10 mouse cellular contexts compared by ENCODE assay signal in genomic region chr12:51666708-51667430, GRCm38 (mm10). TPM values are rescaled to one million over a fixed set of nuclear protein-coding genes. Genes with fewer than 3 reads are reported as not detected.
DNase-seq lines count a peak whose midpoint lies in the region; ATAC-seq and TF ChIP-seq lines count a peak whose summit lies in the region.
"Had no signal": no experiment of that assay in that cellular context is flagged by ENCODE, and none has a peak within 500 bp of the region (broad histone marks: within the 10 kb centered on the region; RNA-seq: fewer than 3 reads in every experiment).

No protein-coding gene starts in this region.

- no peak overlapping the region for H3K9ac ChIP-seq in MEL (ENCODE audit: control insufficient read depth, low read depth, low read length, poor library complexity, severe bottlenecking)
- no peak overlapping the region for H3K9ac ChIP-seq in hindbrain, embryonic 14.5 days
- H3K9ac ChIP-seq: embryonic facial prominence, embryonic 12.5 days had no signal

- H3K4me1 ChIP-seq in MEL (ENCODE audit: control insufficient read depth in 1 of 2, insufficient read depth in 2 of 2, low read length in 2 of 2) = no peaks in the 10 kb centered on the region; a peak in 2 of 4 replicates
- no peaks in the 10 kb centered on the region for H3K4me1 ChIP-seq in hindbrain, embryonic 14.5 days (replicated peaks; ENCODE audit: control insufficient read depth, insufficient read depth, low read length)

- no peaks in the 10 kb centered on the region for H3K9me3 ChIP-seq in MEL (replicated peaks; ENCODE audit: insufficient read depth, low read length)
- H3K9me3 ChIP-seq in hindbrain, embryonic 14.5 days (ENCODE audit: control insufficient read depth, low read length) = no peaks in the 10 kb centered on the region
- H3K9me3 ChIP-seq: embryonic facial prominence, embryonic 12.5 days had no signal

- no peak for TF ChIP-seq EP300 in MEL (IDR thresholded peaks at IDR 0.05; ENCODE audit: low read depth in 1 of 2, low read length in 2 of 2)

- peak; percentile 83 for TF ChIP-seq CTCF in layer of hippocampus, adult 2 months (conservative IDR thresholded peaks at IDR 0.05)
- peak in 1 of 3 experiments; percentile 65; a peak in 3 of 6 replicates for TF ChIP-seq CTCF in MEL (IDR thresholded peaks at IDR 0.05 in 2 of 3, conservative IDR thresholded peaks at IDR 0.05 in 1 of 3; ENCODE audit: control insufficient read depth in 1 of 3, insufficient read depth in 1 of 3, low read depth in 2 of 3, low read length in 3 of 3, poor library complexity in 1 of 3, severe bottlenecking in 1 of 3)

- no peak for ATAC-seq in hindbrain, embryonic 14.5 days (ENCODE audit: low FRiP score)

- no peak overlapping the region for H3K4me3 ChIP-seq in layer of hippocampus, adult 2 months
- no peak overlapping the region for H3K4me3 ChIP-seq in MEL (ENCODE audit: control insufficient read depth in 1 of 2, insufficient read depth in 1 of 2, low read depth in 2 of 2, low read length in 2 of 2)
- no peak overlapping the region for H3K4me3 ChIP-seq in hindbrain, embryonic 14.5 days (replicated peaks; ENCODE audit: low read length)
- H3K4me3 ChIP-seq: embryonic facial prominence, embryonic 12.5 days had no signal

- TF ChIP-seq POLR2A in MEL (IDR thresholded peaks at IDR 0.05; ENCODE audit: control insufficient read depth in 1 of 2, insufficient read depth in 1 of 2, low read depth in 1 of 2, low read length in 2 of 2, poor library complexity in 1 of 2) = no peak

- no peaks in the 10 kb centered on the region for H3K27me3 ChIP-seq in MEL (ENCODE audit: control insufficient read depth in 1 of 2, insufficient read depth in 2 of 2, low read length in 2 of 2)
- H3K27me3 ChIP-seq in hindbrain, embryonic 14.5 days (ENCODE audit: control insufficient read depth, insufficient read depth, low read length) = no peaks in the 10 kb centered on the region
- H3K27me3 ChIP-seq: embryonic facial prominence, embryonic 12.5 days had no signal

- peaks cover 65% of the 10 kb centered on the region for H3K79me2 ChIP-seq in MEL (ENCODE audit: control insufficient read depth, insufficient read depth, low read length, poor library complexity)

- H3K36me3 ChIP-seq in MEL (ENCODE audit: control insufficient read depth in 1 of 2, insufficient read depth in 2 of 2, low read length in 2 of 2) = peaks cover 0 to 15% of the 10 kb centered on the region in 2 experiments; a peak in 2 of 4 replicates
- no peaks in the 10 kb centered on the region for H3K36me3 ChIP-seq in hindbrain, embryonic 14.5 days (replicated peaks; ENCODE audit: control insufficient read depth, insufficient read depth)
- H3K36me3 ChIP-seq: embryonic facial prominence, embryonic 12.5 days had no signal

- H3K27ac ChIP-seq in layer of hippocampus, adult 2 months = no peak overlapping the region
- H3K27ac ChIP-seq in MEL (ENCODE audit: control insufficient read depth, low read depth, low read length) = no peak overlapping the region
- H3K27ac ChIP-seq in hindbrain, embryonic 14.5 days = no peak overlapping the region
- H3K27ac ChIP-seq: embryonic facial prominence, embryonic 12.5 days had no signal

- TF ChIP-seq RAD21 in MEL (IDR thresholded peaks at IDR 0.05; ENCODE audit: low read depth, low read length) = peak; percentile 46

- DNase-seq in layer of hippocampus, adult 2 months (ENCODE audit: low spot score in 2 of 2) = no peak
- DNase-seq in layer of hippocampus, adult 9-10 months (ENCODE audit: low spot score) = no peak
- DNase-seq in CD4-positive helper T cell, adult 2 months (ENCODE audit: low read depth, low spot score) = peak; percentile 40
- DNase-seq in MEL (ENCODE audit: low read depth, low spot score) = peak; percentile 29
- peak; percentile 52 for DNase-seq in induced T-regulatory cell, adult 2 months (ENCODE audit: low read depth)
- no peak for DNase-seq in hindbrain, embryonic 14.5 days (ENCODE audit: low spot score)
- no peak for DNase-seq in right cerebral cortex, postnatal 4 days
- no peak for DNase-seq in adrenal gland, postnatal 25 days
- DNase-seq: kidney, adult 18-20 months had no signal

- H3K4me2 ChIP-seq in hindbrain, embryonic 14.5 days (replicated peaks) = no peak overlapping the region
- H3K4me2 ChIP-seq: embryonic facial prominence, embryonic 12.5 days had no signal

- WGBS in hindbrain, embryonic 14.5 days = 75% methylated on average over 4 of the region's 4 CpGs

TF ChIP-seq in MEL, 35 proteins besides CTCF, POLR2A, EP300 and RAD21:
- TF ChIP-seq SMC3 (IDR thresholded peaks at IDR 0.05; ENCODE audit: low read depth, low read length) (peak; percentile 40), CHD1 (IDR thresholded peaks at IDR 0.05; ENCODE audit: low read depth, low read length) (no peak)

RNA-seq across cellular contexts. Expression of gene Ap4s1, which starts 24.0 kb away (rescaled TPM):
- total RNA-seq in layer of hippocampus, adult 2 months (2021) = 10 to 100 TPM; 43.7 to 44.7 TPM
- total RNA-seq in MEL (2012; rRNA removed) = 10.1 and 13.3 TPM in 2 replicates
- 1 to 10 TPM in 1 of 2 experiments, not detected in 1; 9.0 TPM for polyA plus RNA-seq in MEL (2012; ENCODE audit: insufficient read depth in 1 of 2, insufficient read length in 2 of 2, low read depth in 1 of 2, low replicate concordance in 2 of 2, missing spikeins in 1 of 2)
- 58.2 and 60.9 TPM in 2 replicates for polyA plus RNA-seq in hindbrain, embryonic 14.5 days (2014; fragmentation: Nextera tagmentation; extraction: Ambion mirVana)
- 18.3 and 25.8 TPM in 2 replicates for total RNA-seq in adrenal gland, postnatal 25 days (2021)

RNA-seq across cellular contexts. Expression of gene Strn3, which starts 24.8 kb away (rescaled TPM):
- 10 to 100 TPM; 90.6 to 92.0 TPM for total RNA-seq in layer of hippocampus, adult 2 months (2021)
- total RNA-seq in MEL (2012; rRNA removed) = 25.1 and 29.4 TPM in 2 replicates
- polyA plus RNA-seq in MEL (2012; ENCODE audit: insufficient read depth in 1 of 2, insufficient read length in 2 of 2, low read depth in 1 of 2, low replicate concordance in 2 of 2, missing spikeins in 1 of 2) = 10 to 100 TPM; 19.0 to 46.3 TPM
- polyA plus RNA-seq in hindbrain, embryonic 14.5 days (2014; fragmentation: Nextera tagmentation; extraction: Ambion mirVana) = 45.6 and 46.5 TPM in 2 replicates
- 85.1 and 89.3 TPM in 2 replicates for total RNA-seq in adrenal gland, postnatal 25 days (2021)

Comparison
In these comparisons a context has a peak if more than half of its experiments do, and no peak if none do; other contexts are left out.
1. DNase-seq: peak in CD4-positive helper T cell, adult 2 months (single experiment), MEL (single experiment) and induced T-regulatory cell, adult 2 months (single experiment); none in layer of hippocampus, adult 2 months (0 of 2), layer of hippocampus, adult 9-10 months (single experiment), hindbrain, embryonic 14.5 days (single experiment), right cerebral cortex, postnatal 4 days (single experiment) and adrenal gland, postnatal 25 days (single experiment).